Mouse (Mus musculus): ENCODE results near the gene Atp6v1a.

The Atp6v1a gene

DNA sequence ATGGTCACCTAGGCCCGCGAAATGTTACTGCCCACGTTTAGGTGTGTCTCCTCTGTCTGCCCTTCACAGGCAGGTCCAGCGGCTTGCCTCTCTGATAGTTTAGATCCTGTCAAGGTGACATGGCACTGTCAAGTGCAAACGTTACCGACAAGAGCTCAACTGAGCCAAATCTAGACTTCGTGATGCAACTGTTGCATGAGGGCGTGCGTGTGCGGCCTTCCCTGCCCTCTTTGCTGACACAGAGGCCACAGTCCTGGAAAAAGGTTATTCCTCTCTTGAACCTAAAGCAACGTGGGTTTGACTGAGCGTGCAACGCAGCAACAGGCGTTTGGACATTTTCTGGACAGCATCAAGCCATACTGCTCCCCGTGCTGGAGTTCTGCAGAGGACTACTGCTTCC lies 78.2 kb downstream of the Atp6v1a start:
- in situ Hi-C loops (cut with MboI, MseI): loop anchor here (25.0 kb wide), 1 partner anchor 174 kb away; the partner anchor contains the start of gene Ccdc191

DNA sequence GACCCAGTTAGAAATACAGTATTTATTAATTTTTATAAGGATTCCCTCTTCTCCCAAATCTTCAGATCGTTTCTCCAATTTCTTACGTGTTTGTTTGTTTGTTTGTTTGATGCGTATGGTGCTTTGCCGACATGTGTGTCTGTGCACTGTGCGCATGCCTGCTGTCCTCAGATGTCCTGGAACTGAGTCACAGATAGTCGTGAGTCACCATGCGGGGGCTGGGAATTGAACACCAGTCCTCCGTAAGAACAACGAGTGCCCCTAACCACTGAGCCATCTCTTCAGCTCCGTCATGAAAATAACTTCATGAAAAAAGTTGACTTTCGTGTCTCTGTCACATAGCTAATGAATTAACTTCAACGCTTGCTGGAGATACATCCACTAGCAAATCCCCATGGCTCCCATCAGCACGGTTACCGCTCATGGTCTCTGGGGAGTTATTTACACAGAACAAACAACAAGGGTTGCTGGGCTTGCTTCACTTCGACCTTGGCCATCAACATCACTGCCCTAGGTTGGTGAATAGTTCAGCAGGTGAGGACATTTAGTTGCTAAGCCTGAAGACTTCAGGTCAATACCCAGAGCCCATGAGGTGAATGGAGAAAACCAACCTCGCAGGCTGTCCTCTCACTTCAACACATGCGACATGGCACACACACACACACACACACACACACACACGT lies 78.8 kb downstream of the Atp6v1a start:
- in situ Hi-C loops (cut with MboI, MseI): loop anchor here (25.0 kb wide), 1 partner anchor 173 kb away; the partner anchor contains the start of gene Ccdc191

DNA sequence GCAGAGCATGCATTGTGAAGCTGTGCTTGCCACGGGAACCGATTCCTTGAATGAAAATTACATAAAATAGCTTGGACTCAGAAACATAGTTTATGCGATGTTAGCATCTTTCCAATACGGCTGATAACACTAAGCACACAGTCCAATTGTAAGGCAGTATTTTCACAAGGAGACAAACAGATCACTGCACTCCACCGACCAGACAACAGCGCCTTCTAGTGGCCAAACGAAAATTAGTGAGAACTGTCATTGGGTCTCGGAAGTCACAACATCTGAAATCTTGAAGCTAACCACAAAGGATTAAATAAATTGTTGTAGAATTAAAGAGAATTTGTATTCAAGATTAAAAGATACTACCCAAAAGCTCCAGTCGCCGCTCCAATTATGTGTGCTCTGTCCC lies 80.8 kb downstream of the Atp6v1a start:
- in situ Hi-C loops (cut with MboI, MseI): loop anchor here (25.0 kb wide), 1 partner anchor 171 kb away; the partner anchor contains the start of gene Ccdc191

DNA sequence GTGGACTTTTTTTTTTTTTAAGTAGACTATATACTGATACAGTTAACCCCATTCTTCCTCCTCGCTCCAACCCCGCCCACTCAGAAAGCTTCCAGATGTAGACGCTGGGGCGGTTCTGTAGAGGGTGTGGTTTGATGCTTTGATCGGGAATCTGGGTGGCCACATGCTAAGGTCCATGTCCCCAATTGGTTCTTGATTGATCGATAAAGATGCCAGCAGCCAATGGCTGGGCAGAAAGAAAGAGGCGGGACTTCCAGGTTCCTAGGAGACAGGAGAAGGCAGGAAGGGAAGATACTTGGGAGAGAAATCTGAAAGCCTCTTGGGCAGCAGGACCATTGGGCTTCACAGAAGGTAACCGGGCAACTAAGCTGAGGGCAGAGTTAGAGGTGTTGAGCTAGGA lies 83.7 kb downstream of the Atp6v1a start:
- in situ Hi-C loops (cut with MboI, MseI): loop anchor here (25.0 kb wide), 1 partner anchor 168 kb away; the partner anchor contains the start of gene Ccdc191

DNA sequence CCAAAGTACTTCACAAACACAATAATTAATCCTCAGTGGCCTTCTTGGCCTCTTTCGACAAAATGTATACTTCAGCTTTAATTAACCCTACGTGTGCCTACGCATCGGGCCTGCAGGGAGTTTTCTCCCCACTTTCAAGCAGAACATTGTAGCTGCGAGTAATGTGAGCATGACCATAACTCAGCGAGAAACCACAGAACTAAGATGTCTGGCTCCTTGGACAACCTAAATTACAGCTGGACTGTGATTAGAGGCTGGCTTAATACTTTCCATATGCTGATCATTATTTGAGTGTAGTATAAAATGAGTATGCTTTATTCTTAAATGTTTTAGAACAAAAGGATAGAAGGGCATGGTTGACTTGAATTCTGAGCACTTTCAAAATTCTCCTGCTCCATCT lies 86.2 kb downstream of the Atp6v1a start:
- in situ Hi-C loops (cut with MboI, MseI): loop anchor here (25.0 kb wide), 1 partner anchor 166 kb away; the partner anchor contains the start of gene Ccdc191

DNA sequence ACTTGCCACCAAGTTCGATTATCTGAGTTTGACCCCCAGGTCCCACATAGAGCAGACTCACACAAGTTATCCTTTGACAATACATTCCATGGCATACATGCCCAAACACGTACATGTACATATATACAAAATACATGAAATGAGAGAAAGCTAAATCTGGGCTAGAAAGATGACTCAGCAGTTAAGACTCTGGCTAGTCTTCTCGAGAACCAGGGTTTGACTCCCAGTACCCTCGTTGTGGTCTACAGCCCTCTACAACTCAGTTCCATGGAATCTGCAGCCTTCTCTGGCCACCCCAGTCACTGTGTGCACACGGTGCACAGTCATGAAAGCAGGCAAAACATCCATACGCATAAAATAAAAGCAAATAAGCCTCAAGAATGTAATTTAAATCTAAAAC lies 87.1 kb downstream of the Atp6v1a start:
- in situ Hi-C loops (cut with MboI, MseI): loop anchor here (25.0 kb wide), 1 partner anchor 165 kb away; the partner anchor contains the start of gene Ccdc191

DNA sequence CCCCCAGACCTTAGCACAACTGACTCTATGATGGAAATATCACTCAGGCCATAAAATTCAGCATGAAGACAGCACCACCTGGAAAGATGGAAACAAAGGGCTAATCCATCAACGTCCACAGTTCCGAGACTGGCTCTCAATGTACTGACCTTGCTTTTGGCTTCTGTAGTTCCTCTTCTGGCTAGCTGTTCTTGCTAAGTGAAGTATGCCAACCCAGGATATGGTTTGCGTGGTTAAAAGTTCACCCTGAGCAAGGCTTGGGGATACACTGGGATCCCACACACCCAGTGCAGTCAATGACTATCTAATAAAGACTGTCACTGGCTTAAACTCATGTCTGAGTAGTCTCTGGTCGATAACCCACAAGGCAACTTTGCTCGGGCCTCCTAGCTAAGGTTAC lies 89.4 kb downstream of the Atp6v1a start:
- in situ Hi-C loops (cut with MboI, MseI): loop anchor here (25.0 kb wide), 1 partner anchor 163 kb away; the partner anchor contains the start of gene Ccdc191

DNA sequence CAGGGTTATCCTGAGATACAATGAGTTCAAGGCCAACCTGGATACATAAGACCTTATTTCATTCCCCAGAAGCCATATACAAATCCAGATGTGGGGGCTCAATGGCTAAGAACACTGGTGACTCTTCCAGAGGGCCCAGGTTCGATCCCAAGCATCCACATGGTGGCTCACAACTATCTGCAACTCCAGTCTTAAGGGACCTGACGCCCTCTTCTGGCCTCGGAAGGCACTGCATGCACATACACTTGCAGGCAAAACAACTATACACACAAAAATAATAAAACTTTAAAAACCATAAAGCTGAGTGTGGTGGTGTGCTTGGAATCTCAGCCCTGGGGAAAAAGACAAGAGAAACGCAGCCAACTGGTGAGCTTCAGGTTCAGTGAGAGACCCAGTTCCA lies 100.4 kb downstream of the Atp6v1a start:
- in situ Hi-C loops (cut with MboI, MseI): no loop called here
